In genomic region chr7:101627166-101627565, GRCm38 (mm10) we compare ENCODE assay signal across 10 mouse cellular contexts. TPM values are rescaled to one million over a fixed set of nuclear protein-coding genes. Genes with fewer than 3 reads are reported as not detected.
"Had no signal": no experiment of that assay in that cellular context is flagged by ENCODE, and none has a peak within 500 bp of the region (broad histone marks: within the 10 kb centered on the region; RNA-seq: fewer than 3 reads in every experiment).

No protein-coding gene starts in this region.

RNA-seq across cellular contexts. Expression of gene Art2b, which starts 41.8 kb away (rescaled TPM):
- polyA plus RNA-seq: lung, embryonic 14.5 days; lung, embryonic 16.5 days; midbrain, embryonic 10.5 days; midbrain, embryonic 12.5 days; midbrain, embryonic 14.5 days; midbrain, embryonic 16.5 days; neural tube, embryonic 12.5 days; neural tube, embryonic 14.5 days; stomach, embryonic 15.5 days; stomach, postnatal 0 days had no signal
